Mouse (Mus musculus) forebrain, embryonic 11.5 days (tissue): Measurements from ENCODE around the gene Colec11. TPM values are rescaled to one million over a fixed set of nuclear protein-coding genes. Genes with fewer than 3 reads are reported as not detected.
A peak's percentile ranks its signal among the peaks of the same experiment; 100 is the strongest.

Experiments
- ATAC-seq: fragments of 200-750 bp; cut with Nextera tagmentation; replicated peaks from 2 replicates; pipeline ENCODE4 v1.8.0; 2017; ENCODE audit warnings: moderate TSS enrichment; ENCODE audit not compliant: low FRiP score
- DNase-seq: peaks from one replicate; pipeline ENCODE4 v3.0.0-alpha.2; 2017; ENCODE audit warnings: low spot score
- H3K27ac ChIP-seq: fragments of 300-500 bp; sonication (generic); 2 replicates; pipeline ENCODE4 v1.5.1; 2014; ENCODE audit warnings: low read depth, low read length
- H3K27me3 ChIP-seq: fragments of 300-500 bp; sonication (generic); 2 replicates; pipeline ENCODE4 v1.6.1; 2014; ENCODE audit warnings: mild to moderate bottlenecking, low read length, mixed read lengths; ENCODE audit not compliant: control insufficient read depth, insufficient read depth
- H3K36me3 ChIP-seq: fragments of 300-500 bp; sonication (generic); 2 replicates; pipeline ENCODE4 v1.6.1; 2014; ENCODE audit warnings: mild to moderate bottlenecking, low read length, moderate library complexity, mixed read lengths; ENCODE audit not compliant: control insufficient read depth, insufficient read depth
- H3K4me1 ChIP-seq: fragments of 300-500 bp; sonication (generic); replicated peaks from 2 replicates; pipeline ENCODE4 v1.6.1; 2014; ENCODE audit warnings: low read length, mixed read lengths; ENCODE audit not compliant: control insufficient read depth, insufficient read depth
- H3K4me2 ChIP-seq: fragments of 300-500 bp; sonication (generic); 2 replicates; pipeline ENCODE4 v1.6.1; 2014; ENCODE audit warnings: low read depth, mild to moderate bottlenecking, low read length, moderate library complexity, mixed read lengths; ENCODE audit not compliant: severe bottlenecking
- H3K4me3 ChIP-seq: fragments of 300-500 bp; sonication (generic); 2 replicates; pipeline ENCODE4 v1.5.1; 2014; ENCODE audit warnings: low read depth, low read length
- H3K9ac ChIP-seq: fragments of 300-500 bp; sonication (generic); 2 replicates; pipeline ENCODE4 v1.6.1; 2014; ENCODE audit warnings: low read length
- H3K9me3 ChIP-seq: fragments of 300-500 bp; sonication (generic); 2 replicates; pipeline ENCODE4 v1.6.1; 2016; ENCODE audit warnings: low read length, mixed read lengths; ENCODE audit not compliant: control insufficient read depth
- WGBS: fragments of 180-500 bp; shearing (Covaris S2); extraction: QIAGEN DNeasy Blood & Tissue Kit; methylation state at CpG from one replicate; pipeline ENCODE4 v1.1.7; 2014; 5-methylcytosine and 5-hydroxymethylcytosine counted together
- polyA plus RNA-seq: library from polyadenylated mRNA; unstranded; fragments of >200 nt; fragmentation: Nextera tagmentation; extraction: Ambion mirVana; gene quantifications from 2 replicates; pipeline ENCODE4 v1.2.1, GENCODE M21; 2014

Gene Colec11
- polyA plus RNA-seq = not detected in 2 replicates

DNA sequence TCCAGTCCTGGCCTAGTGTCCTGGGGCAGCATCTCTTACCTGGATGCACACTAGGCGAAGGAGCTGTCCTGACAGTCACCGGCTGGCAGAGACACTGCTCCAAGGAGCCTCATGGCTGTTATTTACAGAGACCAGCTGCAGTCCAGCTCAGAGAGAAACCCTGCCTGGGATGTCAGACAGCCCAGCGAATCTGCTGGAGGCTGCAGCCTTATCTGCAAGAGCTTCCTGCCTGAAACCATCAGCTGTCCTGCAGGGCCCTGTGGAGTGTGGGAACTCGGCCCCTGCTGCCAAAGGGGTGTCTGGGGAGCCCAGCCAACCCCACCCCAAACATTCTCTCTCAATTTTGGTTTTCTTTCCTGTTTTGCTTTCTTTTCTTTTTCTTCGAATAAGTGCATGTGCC lies at the start of gene Colec11:
Colec11 (minus strand) TSS at position 183 of the 400 bp plus-strand sequence.
- H3K9ac ChIP-seq = no peak within 1 kb of the TSS
- ATAC-seq (no peak), DNase-seq (no peak)
- no peaks in the 10 kb centered on the region for H3K4me1 ChIP-seq
- H3K27me3 ChIP-seq = no peaks in the 10 kb centered on the region
- H3K27ac ChIP-seq = no peak within 1 kb of the TSS
- H3K9me3 ChIP-seq = no peaks in the 10 kb centered on the region
- no peaks in the 10 kb centered on the region for H3K36me3 ChIP-seq
- H3K4me3 ChIP-seq = no peak within 1 kb of the TSS
- 69% methylated on average over 5 of the region's 5 CpGs for WGBS
- H3K4me2 ChIP-seq = no peak within 1 kb of the TSS

DNA sequence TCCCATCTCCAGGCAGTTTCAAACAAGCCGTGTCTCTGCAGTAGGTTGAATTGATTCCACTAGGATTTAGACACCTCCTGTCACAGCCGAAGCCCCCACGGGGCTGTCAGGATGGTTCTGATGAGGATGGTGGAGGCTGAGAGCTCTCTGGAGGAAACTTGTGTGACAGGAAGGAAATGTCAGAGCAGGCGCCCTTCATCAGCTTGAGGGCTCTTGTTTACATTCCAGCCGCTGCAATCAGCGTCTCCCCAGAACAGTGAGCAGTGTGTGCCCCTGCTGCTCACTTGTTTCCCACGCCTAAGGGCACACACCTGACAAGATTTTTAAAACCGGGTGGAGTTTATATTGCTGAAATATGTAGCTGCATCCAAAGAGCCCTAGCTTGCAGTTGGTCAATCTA lies 44.1 kb upstream of the Colec11 start:
- Histone ChIP-seq H3K4me1 (peaks cover 2% of the 10 kb centered on the region; the same call in 1 of the 2 replicates), H3K4me3 (no peak overlapping the region), H3K27ac (no peak overlapping the region), H3K36me3 (no peaks in the 10 kb centered on the region), H3K9me3 (no peaks in the 10 kb centered on the region), H3K9ac (no peak overlapping the region), H3K4me2 (no peak overlapping the region), H3K27me3 (no peaks in the 10 kb centered on the region)
- DNase-seq (no peak), ATAC-seq (no peak)
- WGBS = 59% methylated on average over 8 of the region's 8 CpGs

DNA sequence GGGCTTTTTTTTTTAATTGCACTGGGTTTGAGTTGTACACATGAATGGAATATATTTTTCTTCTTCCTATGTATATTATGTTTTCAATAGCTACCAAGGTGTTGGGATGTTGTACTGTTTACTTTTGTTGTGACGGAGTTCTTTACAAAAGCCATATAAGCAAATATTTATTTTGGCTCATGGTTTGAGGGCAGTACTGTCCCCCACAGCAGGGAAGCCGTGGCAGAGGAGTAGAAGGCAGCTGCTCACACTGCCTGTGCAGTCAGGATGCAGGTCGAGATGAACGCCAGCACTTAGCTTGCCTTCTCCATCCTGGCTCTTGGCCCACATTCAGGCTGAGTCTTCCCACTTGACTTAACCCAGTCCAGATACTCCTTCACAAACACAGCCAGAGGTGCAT lies 43.6 kb upstream of the Colec11 start:
- Histone ChIP-seq H3K36me3 (no peaks in the 10 kb centered on the region), H3K27ac (no peak overlapping the region), H3K4me2 (no peak overlapping the region), H3K4me3 (no peak overlapping the region), H3K27me3 (no peaks in the 10 kb centered on the region), H3K9me3 (no peaks in the 10 kb centered on the region), H3K9ac (no peak overlapping the region), H3K4me1 (peaks cover 2% of the 10 kb centered on the region; the same call in 1 of the 2 replicates)
- 81% methylated on average over 4 of the region's 4 CpGs for WGBS
- DNase-seq (no peak), ATAC-seq (no peak)

DNA sequence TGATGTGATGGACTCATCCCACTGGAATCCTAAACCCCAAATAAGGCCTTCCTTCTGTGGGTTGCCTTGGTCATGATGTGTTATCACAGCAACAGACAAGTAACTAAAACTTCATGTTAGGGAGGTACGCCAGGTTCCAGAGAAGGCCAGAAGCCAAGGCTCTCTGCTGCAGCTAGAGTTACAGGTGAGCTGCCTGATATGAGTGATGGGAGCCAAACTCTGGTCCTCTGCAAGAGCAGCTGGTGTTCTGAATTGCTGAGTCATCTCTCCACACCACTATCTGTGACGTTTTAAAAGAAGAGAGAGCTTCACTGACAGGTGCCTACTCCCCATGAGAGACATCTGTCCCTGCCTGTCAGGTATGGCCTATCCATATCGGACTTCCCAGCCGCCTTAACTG lies 39.5 kb upstream of the Colec11 start:
- ATAC-seq (no peak), DNase-seq (no peak)
- Histone ChIP-seq H3K4me1 (peaks cover 2% of the 10 kb centered on the region; the same call in 1 of the 2 replicates), H3K4me2 (no peak overlapping the region), H3K9me3 (no peaks in the 10 kb centered on the region), H3K27ac (no peak overlapping the region), H3K4me3 (no peak overlapping the region), H3K27me3 (no peaks in the 10 kb centered on the region), H3K36me3 (peaks cover 7% of the 10 kb centered on the region), H3K9ac (no peak overlapping the region)
- WGBS = 91% methylated on average over 4 of the region's 4 CpGs

DNA sequence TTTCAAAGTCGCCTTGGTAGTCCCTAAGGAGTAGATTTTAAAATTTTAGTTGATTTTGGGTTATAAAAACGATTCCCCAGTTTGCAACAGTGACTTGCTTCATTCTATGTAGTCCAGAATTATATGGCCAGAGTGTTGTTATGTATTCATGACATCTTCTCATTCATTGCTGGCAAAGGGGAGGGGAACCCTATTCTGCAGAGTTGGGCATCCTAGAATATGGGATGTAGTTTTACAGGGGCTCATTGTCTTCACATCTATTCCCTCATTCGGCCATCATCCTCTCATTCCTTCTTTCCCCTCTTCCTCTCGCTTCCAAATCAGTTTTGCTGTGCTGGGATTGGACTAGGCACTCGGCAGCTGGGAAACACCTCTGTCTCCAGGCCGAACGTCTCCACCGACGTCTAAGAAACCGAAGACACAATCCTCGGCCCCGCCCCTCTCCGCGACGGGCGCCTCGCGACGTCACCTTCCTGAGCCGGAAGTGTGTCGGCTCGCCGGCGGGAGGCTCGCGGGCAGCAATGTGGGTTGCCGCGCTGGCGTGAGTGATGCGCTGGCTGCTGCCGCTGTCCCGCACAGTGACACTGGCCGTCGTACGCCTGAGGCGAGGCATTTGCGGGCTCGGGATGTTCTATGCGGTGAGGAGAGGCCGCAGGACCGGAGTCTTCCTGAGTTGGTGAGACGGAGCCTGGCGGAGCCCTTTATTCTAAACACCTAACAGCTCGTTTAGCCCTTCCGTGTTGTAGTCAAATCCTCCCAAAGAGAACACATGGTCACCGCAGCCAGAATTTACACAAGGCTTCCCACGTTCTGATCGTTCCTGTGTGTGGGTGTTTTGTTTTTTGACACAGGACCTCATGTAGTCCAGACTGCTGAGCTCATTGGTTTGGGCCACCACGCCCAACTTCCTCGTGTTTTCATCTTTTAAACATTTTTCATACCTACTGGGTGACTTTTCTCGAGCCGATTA lies 26.2 kb upstream of the Colec11 start, which contains the start of gene Rnaseh1:
Rnaseh1 (plus strand) TSS at position 462 of the 970 bp plus-strand sequence.
- Histone ChIP-seq H3K4me1 (peaks cover 5% of the 10 kb centered on the region; the same call in 1 of the 2 replicates), H3K9me3 (no peaks in the 10 kb centered on the region), H3K9ac (peak within 1 kb of the TSS; percentile 73), H3K4me2 (peak within 1 kb of the TSS; percentile 61), H3K4me3 (peak within 1 kb of the TSS; percentile 79), H3K27me3 (no peaks in the 10 kb centered on the region), H3K36me3 (no peaks in the 10 kb centered on the region; the same call in 1 of the 2 replicates), H3K27ac (peak within 1 kb of the TSS; percentile 6; the same call in 1 of the 2 replicates)
- 2% methylated on average over 52 of the region's 52 CpGs for WGBS
- ATAC-seq (peak; percentile 98), DNase-seq (peak; percentile 95)

DNA sequence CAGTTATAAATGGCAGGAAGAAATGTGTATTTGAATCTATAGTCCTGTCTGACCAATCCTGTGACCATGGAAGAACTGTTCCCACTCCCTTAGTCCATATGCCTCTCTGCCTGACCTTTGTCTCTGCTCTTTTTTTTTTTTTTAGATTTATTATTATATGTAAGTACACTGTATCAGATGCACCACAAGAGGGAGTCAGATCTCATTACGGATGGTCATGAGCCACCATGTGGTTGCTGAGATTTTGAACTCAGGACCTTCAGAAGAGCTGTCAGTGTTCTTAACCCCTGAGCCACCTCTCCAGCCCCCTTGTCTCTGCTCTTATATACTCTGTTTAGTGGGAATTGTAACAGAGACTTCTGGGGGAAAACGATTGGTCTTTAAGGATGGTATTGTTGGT lies 15.6 kb upstream of the Colec11 start:
- H3K36me3 ChIP-seq = no peaks in the 10 kb centered on the region; the same call in 1 of the 2 replicates
- H3K9ac ChIP-seq = no peak overlapping the region
- 65% methylated on average over 2 of the region's 2 CpGs for WGBS
- H3K9me3 ChIP-seq = no peaks in the 10 kb centered on the region
- DNase-seq (no peak), ATAC-seq (no peak)
- peaks cover 4% of the 10 kb centered on the region for H3K4me1 ChIP-seq
- H3K27ac ChIP-seq = no peak overlapping the region
- no peak overlapping the region for H3K4me2 ChIP-seq
- H3K4me3 ChIP-seq = no peak overlapping the region
- no peaks in the 10 kb centered on the region; the same call in 1 of the 2 replicates for H3K27me3 ChIP-seq

DNA sequence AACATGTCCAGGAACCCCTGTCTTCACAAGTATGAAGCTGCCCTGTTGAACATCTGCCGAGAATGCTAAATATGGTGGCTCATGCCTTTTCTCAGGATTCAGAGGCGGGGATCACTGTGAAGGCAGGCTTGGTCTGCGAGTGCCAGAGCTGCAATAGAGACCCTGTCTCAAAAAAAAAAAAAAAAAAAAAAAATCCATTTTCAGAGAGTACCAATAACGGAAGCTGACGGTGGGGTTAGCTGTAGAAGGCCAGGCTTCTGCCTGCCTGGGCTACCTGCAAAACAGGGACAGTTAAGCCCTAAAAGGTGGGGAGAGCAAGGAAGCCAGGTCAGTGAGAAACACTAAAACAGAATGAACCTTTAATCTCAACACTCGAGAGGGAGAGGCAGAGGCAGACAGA lies 13.4 kb upstream of the Colec11 start:
- H3K4me1 ChIP-seq = peaks cover 6% of the 10 kb centered on the region
- WGBS = 89% methylated on average over 6 of the region's 6 CpGs
- H3K9me3 ChIP-seq = no peaks in the 10 kb centered on the region
- no peak for DNase-seq
- ATAC-seq = no peak
- H3K36me3 ChIP-seq = peaks cover 20% of the 10 kb centered on the region
- H3K4me3 ChIP-seq = peak overlapping the region; percentile 92
- no peak overlapping the region for H3K27ac ChIP-seq
- H3K4me2 ChIP-seq = no peak overlapping the region
- H3K9ac ChIP-seq = no peak overlapping the region
- H3K27me3 ChIP-seq = no peaks in the 10 kb centered on the region

DNA sequence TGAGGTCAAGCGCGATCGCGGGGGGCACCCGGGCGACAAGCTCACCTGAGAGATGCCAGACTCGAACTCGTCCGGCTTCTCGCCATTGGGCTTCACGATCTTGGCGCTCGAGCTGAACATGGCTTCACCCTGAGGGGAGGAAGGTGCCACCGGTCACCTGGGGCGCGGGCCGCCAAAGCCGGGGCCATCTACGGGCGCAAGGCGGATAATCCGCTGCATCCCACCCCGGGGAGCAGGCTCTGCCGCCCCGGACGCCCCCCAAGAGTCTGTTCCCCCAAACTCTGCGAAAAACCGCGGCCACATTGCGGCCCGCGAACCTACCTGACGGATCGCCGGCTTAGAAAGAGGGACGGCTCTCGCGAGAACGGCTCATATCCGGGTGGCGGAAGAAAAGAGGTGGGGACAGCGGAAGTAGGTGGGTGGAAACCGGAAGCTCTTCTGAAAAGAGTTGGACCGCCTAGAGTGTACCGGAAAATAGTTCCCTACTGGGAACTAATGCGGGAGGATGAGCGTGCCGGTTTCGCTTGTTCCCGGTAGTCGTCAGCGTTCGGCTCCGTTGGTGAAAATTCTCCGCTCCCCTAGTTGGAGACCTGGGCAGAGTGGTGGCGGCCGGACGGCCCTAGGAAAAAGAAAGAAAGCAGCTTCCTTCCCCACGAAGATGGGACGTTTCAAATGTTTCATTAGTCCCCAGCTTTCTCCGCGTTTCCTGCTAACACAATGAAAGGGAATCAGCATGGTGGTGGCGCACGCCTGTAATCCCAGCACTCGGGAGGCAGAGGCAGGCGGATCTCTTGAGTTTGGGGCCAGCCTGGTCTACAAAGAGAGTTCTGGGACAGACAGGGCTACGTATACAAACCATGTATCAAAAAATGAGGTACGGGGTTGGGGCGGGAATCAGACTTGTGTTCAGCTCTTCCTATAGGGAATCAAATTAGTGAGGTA lies 12.6 kb upstream of the Colec11 start, which contains the start of gene Rps7:
Rps7 (minus strand) TSS at position 419 of the 942 bp plus-strand sequence.
- Histone ChIP-seq H3K4me3 (peak within 1 kb of the TSS; percentile 92), H3K27me3 (no peaks in the 10 kb centered on the region), H3K9me3 (no peaks in the 10 kb centered on the region), H3K9ac (peak within 1 kb of the TSS; percentile 98), H3K27ac (peak within 1 kb of the TSS; percentile 75), H3K4me1 (peaks cover 6% of the 10 kb centered on the region), H3K4me2 (peak within 1 kb of the TSS; percentile 68), H3K36me3 (peaks cover 23% of the 10 kb centered on the region)
- ATAC-seq = peak; percentile 96
- 7% methylated on average over 69 of the region's 69 CpGs for WGBS
- peak; percentile 93 for DNase-seq
